Mouse (Mus musculus) midbrain, embryonic 10.5 days (tissue): ENCODE measurements around the gene Plekha7. TPM values are rescaled to one million over a fixed set of nuclear protein-coding genes. Genes with fewer than 3 reads are reported as not detected.

Experiments
- DNase-seq: peaks from one replicate; pipeline ENCODE4 v3.0.0-alpha.2; 2017; ENCODE audit warnings: low spot score
- H3K27ac ChIP-seq: fragments of 300-500 bp; sonication (generic); replicated peaks from 2 replicates; pipeline ENCODE4 v1.5.1; 2016; ENCODE audit warnings: mild to moderate bottlenecking
- H3K27me3 ChIP-seq: fragments of 300-500 bp; sonication (generic); 2 replicates; pipeline ENCODE4 v1.6.1; 2016; ENCODE audit warnings: low read depth, mild to moderate bottlenecking; ENCODE audit not compliant: poor library complexity, severe bottlenecking
- H3K36me3 ChIP-seq: fragments of 300-500 bp; sonication (generic); 2 replicates; pipeline ENCODE4 v1.6.1; 2016; ENCODE audit warnings: mild to moderate bottlenecking, moderate library complexity
- H3K4me1 ChIP-seq: fragments of 300-500 bp; sonication (generic); 2 replicates; pipeline ENCODE4 v1.6.1; 2016
- H3K4me3 ChIP-seq: fragments of 300-500 bp; sonication (generic); 2 replicates; pipeline ENCODE4 v1.5.1; 2016; ENCODE audit warnings: mild to moderate bottlenecking, moderate library complexity
- H3K9me3 ChIP-seq: fragments of 300-500 bp; sonication (generic); replicated peaks from 2 replicates; pipeline ENCODE4 v1.6.1; 2016; ENCODE audit warnings: mild to moderate bottlenecking
- WGBS: fragments of 180-500 bp; shearing (Covaris S2); methylation state at CpG from one replicate; pipeline ENCODE4 v1.1.7; 2016; 5-methylcytosine and 5-hydroxymethylcytosine counted together
- polyA plus RNA-seq: library from polyadenylated mRNA; unstranded; fragments of >200 nt; fragmentation: Nextera tagmentation; extraction: Ambion mirVana; gene quantifications from 2 replicates; pipeline ENCODE4 v1.2.1, GENCODE M21; 2016

Plekha7 gene
- polyA plus RNA-seq, 1 experiment from 2014 or later = 25.5 TPM

GRCm38 (mm10) chr7:116224543-116224942 lies 83.6 kb downstream of the Plekha7 start:
- H3K27me3 ChIP-seq = no peaks in the 10 kb centered on the region
- no peaks in the 10 kb centered on the region for H3K36me3 ChIP-seq
- H3K9me3 ChIP-seq = no peaks in the 10 kb centered on the region
- DNase-seq = no peak
- 93% methylated on average over 2 of the region's 2 CpGs for WGBS
- H3K27ac ChIP-seq = 0 out of 2 replicates have a peak overlapping the region, but pooled peaks have one; percentile 46
- peaks cover 48% of the 10 kb centered on the region for H3K4me1 ChIP-seq
- no peak overlapping the region for H3K4me3 ChIP-seq

DNA sequence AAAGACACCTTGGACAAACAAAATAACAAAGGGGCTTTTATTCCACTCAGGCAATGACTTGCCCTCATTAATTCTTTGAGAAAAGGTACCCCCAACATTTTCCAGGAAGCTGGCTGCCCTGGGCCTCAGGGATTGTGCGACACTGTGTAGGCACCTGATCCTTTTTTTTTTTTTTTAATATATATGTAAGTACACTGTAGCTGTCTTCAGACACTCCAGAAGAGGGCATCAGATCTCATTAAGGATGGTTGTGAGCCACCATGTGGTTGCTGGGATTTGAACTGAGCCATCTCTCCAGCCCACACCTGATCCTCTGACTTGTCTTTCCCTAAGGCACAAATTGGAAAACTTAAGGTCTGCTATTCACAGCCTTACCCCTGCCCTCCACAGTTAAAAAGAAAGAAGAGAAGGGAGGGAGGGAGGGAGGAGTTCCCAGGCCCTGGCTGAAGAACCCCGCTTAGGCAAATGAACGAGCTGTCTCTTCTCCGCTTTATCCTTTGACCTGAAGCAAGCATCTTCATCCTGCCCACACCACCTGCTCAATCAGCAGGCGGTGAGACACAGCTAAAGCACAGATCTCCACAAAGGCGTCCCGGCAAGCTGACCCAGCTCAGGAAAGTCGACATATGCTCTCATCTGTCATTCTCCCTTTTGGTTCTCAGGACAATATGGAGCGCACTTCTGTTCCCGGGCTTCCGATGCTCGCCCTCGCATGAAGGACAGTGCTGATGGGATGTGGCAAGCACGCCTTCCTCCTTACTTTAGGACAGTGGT lies 85.0 kb downstream of the Plekha7 start:
- Histone ChIP-seq H3K36me3 (peaks cover 3% of the 10 kb centered on the region; the same call in 1 of the 2 replicates), H3K27me3 (no peaks in the 10 kb centered on the region), H3K9me3 (0 out of 2 replicates have a peak, but pooled peaks cover 5% of the 10 kb centered on the region), H3K4me1 (peaks cover 48% of the 10 kb centered on the region), H3K4me3 (no peak overlapping the region), H3K27ac (peak overlapping the region; percentile 33)
- no peak for DNase-seq
- 36% methylated on average over 14 of the region's 14 CpGs for WGBS

- H3K4me3 ChIP-seq = no peak overlapping the region
- H3K9me3 ChIP-seq = 0 out of 2 replicates have a peak, but pooled peaks cover 5% of the 10 kb centered on the region
- 61% methylated on average over 8 of the region's 8 CpGs for WGBS
- H3K27ac ChIP-seq = no peak overlapping the region; the same call in 1 of the 2 replicates
- peaks cover 48% of the 10 kb centered on the region for H3K4me1 ChIP-seq
- DNase-seq = no peak
- peaks cover 3% of the 10 kb centered on the region; the same call in 1 of the 2 replicates for H3K36me3 ChIP-seq
- H3K27me3 ChIP-seq = no peaks in the 10 kb centered on the region
Measured at GRCm38 (mm10) chr7:116222288-116223009, 85.7 kb downstream of the Plekha7 start.

DNA sequence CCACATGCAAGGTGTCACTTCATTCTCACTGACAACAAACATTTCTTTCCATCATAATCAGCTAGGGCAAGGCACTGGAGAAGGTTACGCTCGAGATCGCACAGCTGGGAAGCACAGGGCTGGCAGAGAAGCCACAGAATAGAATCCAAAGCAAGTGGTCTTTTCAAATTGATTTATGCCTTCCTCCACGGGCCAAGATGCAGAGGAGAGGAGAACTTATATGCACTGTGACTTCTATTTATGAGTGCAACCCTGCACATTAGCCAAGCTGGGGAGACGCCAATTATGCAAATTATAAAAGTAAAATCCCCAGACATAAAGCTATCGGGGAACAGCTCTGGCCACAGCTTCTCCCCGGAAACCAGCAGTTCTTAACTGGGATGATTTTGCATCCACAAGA lies 86.3 kb downstream of the Plekha7 start:
- Histone ChIP-seq H3K4me1 (peaks cover 48% of the 10 kb centered on the region), H3K4me3 (no peak overlapping the region), H3K27ac (no peak overlapping the region), H3K27me3 (no peaks in the 10 kb centered on the region), H3K36me3 (peaks cover 5% of the 10 kb centered on the region; the same call in 1 of the 2 replicates), H3K9me3 (0 out of 2 replicates have a peak, but pooled peaks cover 5% of the 10 kb centered on the region)
- WGBS = 86% methylated on average over 7 of the region's 7 CpGs
- no peak for DNase-seq

DNA sequence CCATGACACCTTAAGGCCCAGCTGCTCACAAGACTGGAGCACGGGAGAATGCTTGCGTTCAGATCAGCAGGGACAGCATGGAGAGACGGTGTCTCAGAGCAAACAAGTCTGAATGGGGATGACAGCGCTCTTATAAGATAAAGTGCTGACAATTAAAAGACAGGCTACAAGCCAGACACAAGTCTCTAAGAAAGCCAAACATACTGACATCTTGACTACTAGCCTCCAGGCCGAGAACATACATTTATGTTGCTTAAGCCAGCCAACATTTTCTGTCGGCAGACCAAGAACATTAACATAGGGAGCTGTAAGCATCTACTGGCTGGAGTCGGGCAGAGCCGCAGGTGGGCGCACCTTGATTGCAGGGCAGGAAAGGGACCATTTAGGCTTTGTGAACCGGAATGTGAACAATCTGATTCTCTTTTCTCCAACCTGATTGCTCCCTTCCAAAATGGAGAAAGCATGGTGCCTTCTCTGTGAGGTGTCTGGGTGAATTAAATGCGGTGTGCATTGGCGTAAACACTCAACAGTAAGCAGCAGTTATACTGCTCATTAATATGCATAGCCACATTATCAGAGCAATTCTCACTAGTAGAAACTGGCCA lies 88.0 kb downstream of the Plekha7 start:
- 89% methylated on average over 12 of the region's 12 CpGs for WGBS
- no peak for DNase-seq
- no peak overlapping the region for H3K27ac ChIP-seq

DNA sequence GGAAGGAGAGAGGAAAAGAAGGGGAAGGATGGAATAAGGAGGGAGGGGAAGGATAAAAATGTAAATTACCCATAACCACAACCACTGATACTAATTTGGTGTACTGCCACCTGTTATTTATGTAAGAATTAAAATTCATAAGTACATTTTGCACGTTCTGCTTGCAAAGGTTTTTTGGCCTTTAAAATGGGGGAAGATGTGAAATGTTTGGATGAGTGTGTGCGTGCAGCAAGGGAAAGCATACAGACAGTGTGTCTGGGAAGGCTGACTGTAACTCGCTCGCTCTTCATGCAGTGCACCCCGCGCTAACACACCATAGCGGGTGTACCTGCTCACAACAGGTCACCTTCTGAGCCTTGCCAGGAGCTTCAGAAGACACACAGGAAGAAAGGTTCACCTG lies 90.4 kb downstream of the Plekha7 start:
- DNase-seq = no peak
- H3K36me3 ChIP-seq = peaks cover 13% of the 10 kb centered on the region
- no peak overlapping the region for H3K4me3 ChIP-seq
- WGBS = 96% methylated on average over 7 of the region's 7 CpGs
- H3K9me3 ChIP-seq = peaks cover 12% of the 10 kb centered on the region; the same call in 1 of the 2 replicates
- no peak overlapping the region for H3K27ac ChIP-seq
- H3K27me3 ChIP-seq = no peaks in the 10 kb centered on the region
- H3K4me1 ChIP-seq = peaks cover 23% of the 10 kb centered on the region

More for the DNA sequence above, 88.0 kb downstream of the Plekha7 start:
- Histone ChIP-seq H3K36me3 (peaks cover 13% of the 10 kb centered on the region), H3K4me1 (peaks cover 44% of the 10 kb centered on the region), H3K27me3 (no peaks in the 10 kb centered on the region), H3K4me3 (no peak overlapping the region), H3K9me3 (peaks cover 12% of the 10 kb centered on the region; the same call in 1 of the 2 replicates)

GRCm38 (mm10) chr7:116211904-116212303 lies 96.3 kb downstream of the Plekha7 start:
- H3K4me1 ChIP-seq = peaks cover 46% of the 10 kb centered on the region
- peak overlapping the region; percentile 50; the same call in 1 of the 2 replicates for H3K27ac ChIP-seq
- DNase-seq = peak; percentile 28
- H3K27me3 ChIP-seq = no peaks in the 10 kb centered on the region
- 25% methylated on average over 9 of the region's 9 CpGs for WGBS
- peaks cover 7% of the 10 kb centered on the region; the same call in 1 of the 2 replicates for H3K9me3 ChIP-seq
- 0 out of 2 replicates have a peak overlapping the region, but pooled peaks have one; percentile 3 for H3K4me3 ChIP-seq
- H3K36me3 ChIP-seq = peaks cover 8% of the 10 kb centered on the region

DNA sequence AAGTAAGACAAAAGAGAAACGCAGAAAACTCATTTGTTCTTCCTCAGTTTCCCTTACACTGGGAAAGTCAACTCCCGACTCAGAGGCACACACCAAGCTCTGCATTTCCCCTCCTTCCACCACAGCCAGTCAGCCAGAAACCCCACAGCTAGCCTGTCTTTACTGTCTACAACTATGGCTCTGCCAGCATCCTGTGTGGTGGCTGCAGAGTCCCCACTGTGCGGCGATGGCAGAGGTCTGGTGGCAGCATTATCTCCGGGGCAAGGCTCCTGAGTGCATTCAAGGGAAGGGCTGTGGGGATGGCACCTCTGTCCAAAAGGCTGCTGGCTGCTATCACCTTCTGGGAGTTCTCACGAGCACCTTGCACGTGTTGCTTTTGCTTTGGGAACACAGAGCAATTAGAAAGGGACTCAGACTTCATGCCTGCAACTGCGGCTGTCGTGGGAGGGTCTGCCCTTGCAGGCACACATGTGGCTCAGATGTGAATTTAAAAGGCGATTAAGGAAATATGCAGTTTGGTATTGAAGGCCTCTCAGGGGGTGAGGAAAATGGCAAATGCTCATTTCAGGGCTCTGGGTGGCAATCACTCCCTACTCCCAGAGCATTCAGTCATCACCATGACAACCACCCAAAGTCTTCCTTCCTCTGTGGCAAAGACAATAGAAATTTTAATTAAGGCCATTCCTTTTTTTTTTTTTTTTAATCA lies 98.1 kb downstream of the Plekha7 start:
- H3K27ac ChIP-seq = peak overlapping the region; percentile 69
- DNase-seq = no peak
- no peaks in the 10 kb centered on the region for H3K9me3 ChIP-seq
- no peaks in the 10 kb centered on the region for H3K27me3 ChIP-seq
- no peaks in the 10 kb centered on the region for H3K36me3 ChIP-seq
- peak overlapping the region; percentile 21; the same call in 1 of the 2 replicates for H3K4me3 ChIP-seq
- peaks cover 48% of the 10 kb centered on the region for H3K4me1 ChIP-seq
- 21% methylated on average over 10 of the region's 10 CpGs for WGBS

- 58% methylated on average over 8 of the region's 8 CpGs for WGBS
- Histone ChIP-seq H3K4me1 (peaks cover 48% of the 10 kb centered on the region), H3K9me3 (no peaks in the 10 kb centered on the region), H3K27ac (peak overlapping the region; percentile 69; the same call in 1 of the 2 replicates), H3K4me3 (no peak overlapping the region), H3K27me3 (no peaks in the 10 kb centered on the region), H3K36me3 (no peaks in the 10 kb centered on the region)
- DNase-seq = no peak
Measured at GRCm38 (mm10) chr7:116208880-116209279, 99.3 kb downstream of the Plekha7 start.

DNA sequence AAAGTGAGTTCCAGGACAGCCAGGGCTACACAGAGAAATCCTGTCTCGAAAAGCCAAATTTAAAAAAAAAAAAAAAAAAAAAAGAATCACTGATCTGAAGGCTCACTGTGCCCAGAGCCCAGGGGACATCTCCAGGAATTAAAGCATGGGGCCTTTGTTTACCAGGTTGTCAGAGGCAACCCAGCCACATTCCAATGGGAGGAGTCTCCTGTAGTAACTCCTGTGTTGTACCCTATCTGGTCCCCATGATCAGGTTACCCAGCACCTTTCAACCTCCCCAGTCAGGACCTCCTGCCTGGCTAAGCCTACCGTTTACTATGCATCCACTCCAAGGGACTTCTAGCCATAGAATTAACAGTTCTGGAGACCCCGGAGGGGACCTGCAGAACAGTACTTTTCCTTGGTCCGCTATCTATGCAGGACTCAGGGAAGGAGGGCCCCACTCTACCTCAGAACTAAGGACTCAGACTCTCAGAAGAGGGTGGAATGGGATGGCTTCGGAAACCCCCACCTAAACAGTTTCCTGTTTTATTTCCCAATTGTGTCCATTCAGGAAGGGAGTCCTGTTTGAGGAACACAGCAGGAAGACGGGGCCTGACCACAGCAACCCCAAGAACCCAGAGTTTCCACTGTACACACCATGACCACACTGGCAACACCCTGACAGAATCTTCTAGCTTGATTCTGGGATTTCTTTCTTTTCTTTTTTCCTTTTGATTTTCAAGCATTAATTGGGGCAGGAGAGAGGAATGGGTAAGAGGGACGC lies 101.2 kb downstream of the Plekha7 start:
- DNase-seq = no peak
- H3K4me1 ChIP-seq = peaks cover 42% of the 10 kb centered on the region
- no peaks in the 10 kb centered on the region for H3K9me3 ChIP-seq
- 60% methylated on average over 7 of the region's 7 CpGs for WGBS
- no peak overlapping the region for H3K27ac ChIP-seq
- H3K36me3 ChIP-seq = no peaks in the 10 kb centered on the region
- no peaks in the 10 kb centered on the region for H3K27me3 ChIP-seq
- no peak overlapping the region for H3K4me3 ChIP-seq

GRCm38 (mm10) chr7:116205451-116205850 lies 102.7 kb downstream of the Plekha7 start:
- 89% methylated on average over 2 of the region's 2 CpGs for WGBS
- H3K4me1 ChIP-seq = peaks cover 27% of the 10 kb centered on the region

More at GRCm38 (mm10) chr7:116205451-116205850, 102.7 kb downstream of the Plekha7 start:
- Histone ChIP-seq H3K9me3 (no peaks in the 10 kb centered on the region), H3K4me3 (no peak overlapping the region), H3K36me3 (no peaks in the 10 kb centered on the region), H3K27ac (no peak overlapping the region), H3K27me3 (no peaks in the 10 kb centered on the region)
- no peak for DNase-seq
